Mouse (Mus musculus) MEL (cell line): Measurements from ENCODE around the gene 6030452D12Rik. TPM values are rescaled to one million over a fixed set of nuclear protein-coding genes. Genes with fewer than 3 reads are reported as not detected.

Experiments used
- DNase-seq: peaks from one replicate; pipeline ENCODE4 v3.0.0; 2011; ENCODE audit warnings: low read depth, low spot score
- H3K27ac ChIP-seq: 2 replicates; pipeline ENCODE4 v1.5.1; 2012; ENCODE audit warnings: low read depth, mild to moderate bottlenecking, control low read depth, low read length, moderate library complexity; ENCODE audit not compliant: control insufficient read depth
- H3K27me3 ChIP-seq, 2 experiments: fragments of 150-350 bp in 1 of 2; sonication (generic) in 1 of 2; 2 replicates each; pipeline ENCODE4 v1.6.1; 2012; ENCODE audit warnings: low read length in 2 of 2, mild to moderate bottlenecking in 2 of 2, improper control_type of control experiment in 1 of 2, moderate library complexity in 1 of 2; ENCODE audit not compliant: insufficient read depth in 2 of 2, control insufficient read depth in 1 of 2
- H3K36me3 ChIP-seq, 2 experiments: 2 replicates each; pipeline ENCODE4 v1.6.1; 2012 to 2014; ENCODE audit warnings: low read length in 2 of 2, improper control_type of control experiment in 1 of 2, inconsistent platforms in 1 of 2, mild to moderate bottlenecking in 1 of 2; ENCODE audit not compliant: insufficient read depth in 2 of 2, control insufficient read depth in 1 of 2
- H3K4me1 ChIP-seq, 2 experiments: fragments of 150-350 bp in 1 of 2; sonication (generic) in 1 of 2; 2 replicates each; pipeline ENCODE4 v1.6.1; 2012; ENCODE audit warnings: low read length in 2 of 2, improper control_type of control experiment in 1 of 2, mild to moderate bottlenecking in 1 of 2; ENCODE audit not compliant: insufficient read depth in 2 of 2, control insufficient read depth in 1 of 2
- H3K4me3 ChIP-seq, 2 experiments: fragments of 150-350 bp in 1 of 2; sonication (generic) in 1 of 2; 2 replicates each; pipeline ENCODE4 v1.5.1; 2012; ENCODE audit warnings: low read depth in 2 of 2, low read length in 2 of 2, mild to moderate bottlenecking in 2 of 2, moderate library complexity in 2 of 2, control low read depth in 1 of 2, improper control_type of control experiment in 1 of 2; ENCODE audit not compliant: control insufficient read depth in 1 of 2, insufficient read depth in 1 of 2
- H3K79me2 ChIP-seq: 2 replicates; pipeline ENCODE4 v1.6.1; 2012; ENCODE audit warnings: mild to moderate bottlenecking, low read length, moderate library complexity; ENCODE audit not compliant: control insufficient read depth, poor library complexity, insufficient read depth
- H3K9ac ChIP-seq: 2 replicates; pipeline ENCODE4 v1.6.1; 2012; ENCODE audit warnings: low read depth, mild to moderate bottlenecking, control low read depth, low read length, moderate library complexity; ENCODE audit not compliant: control insufficient read depth, poor library complexity, severe bottlenecking
- H3K9me3 ChIP-seq: fragments of 150-350 bp; sonication (generic); replicated peaks from 2 replicates; pipeline ENCODE4 v1.6.1; 2012; ENCODE audit warnings: mild to moderate bottlenecking, low read length, improper control_type of control experiment, moderate library complexity; ENCODE audit not compliant: insufficient read depth
- CHD1 ChIP-seq: IDR thresholded peaks from 2 replicates; pipeline ENCODE4 v1.6.1; 2012; ENCODE audit warnings: low read depth, mild to moderate bottlenecking, inconsistent platforms, low read length, improper control_type of control experiment
- EP300 ChIP-seq, 2 experiments: IDR thresholded peaks; 2 replicates each; pipeline ENCODE4 v1.6.1; 2011; ENCODE audit warnings: improper control_type of control experiment in 2 of 2, low read length in 2 of 2, low read depth in 1 of 2, mild to moderate bottlenecking in 1 of 2
- GABPA ChIP-seq: IDR thresholded peaks from 2 replicates; pipeline ENCODE4 v1.6.1; 2012; ENCODE audit warnings: low read depth, mild to moderate bottlenecking, inconsistent platforms, low read length, improper control_type of control experiment, moderate library complexity
- HCFC1 ChIP-seq: IDR thresholded peaks from 2 replicates; pipeline ENCODE4 v1.6.1; 2012; ENCODE audit warnings: low read depth, mild to moderate bottlenecking, inconsistent platforms, low read length, improper control_type of control experiment, moderate library complexity
- JUND ChIP-seq: IDR thresholded peaks from 2 replicates; pipeline ENCODE4 v1.6.1; 2011; ENCODE audit warnings: low read depth, mild to moderate bottlenecking, improper control_type of control experiment, low read length
- MAFK ChIP-seq: IDR thresholded peaks from 2 replicates; pipeline ENCODE4 v1.6.1; 2011; ENCODE audit warnings: low read depth, mild to moderate bottlenecking, low read length, improper control_type of control experiment, borderline replicate concordance
- MEF2A ChIP-seq: IDR thresholded peaks from 2 replicates; pipeline ENCODE4 v1.6.1; 2014; ENCODE audit warnings: low read depth, mild to moderate bottlenecking, inconsistent platforms, low read length, improper control_type of control experiment; ENCODE audit not compliant: poor library complexity, insufficient replicate concordance, severe bottlenecking; ENCODE audit errors: extremely low read depth
- MYC ChIP-seq: IDR thresholded peaks from 2 replicates; pipeline ENCODE4 v1.6.1; 2011; ENCODE audit warnings: low read depth, mild to moderate bottlenecking, low read length, improper control_type of control experiment, moderate library complexity
- NELFE ChIP-seq: IDR thresholded peaks from 2 replicates; pipeline ENCODE4 v1.6.1; 2011; ENCODE audit warnings: low read depth, low read length, improper control_type of control experiment
- NRF1 ChIP-seq: IDR thresholded peaks from 2 replicates; pipeline ENCODE4 v1.6.1; 2014; ENCODE audit warnings: low read depth, mild to moderate bottlenecking, inconsistent platforms, low read length, improper control_type of control experiment, moderate library complexity; ENCODE audit not compliant: poor library complexity, insufficient read depth, severe bottlenecking
- POLR2A ChIP-seq, 2 experiments: IDR thresholded peaks; 2 replicates each; pipeline ENCODE4 v1.6.1; 2011 to 2012; ENCODE audit warnings: low read length in 2 of 2, mild to moderate bottlenecking in 2 of 2, control low read depth in 1 of 2, improper control_type of control experiment in 1 of 2, low read depth in 1 of 2, moderate library complexity in 1 of 2; ENCODE audit not compliant: control insufficient read depth in 1 of 2, insufficient read depth in 1 of 2, poor library complexity in 1 of 2
- POLR2AphosphoS5 ChIP-seq: IDR thresholded peaks from 2 replicates; pipeline ENCODE4 v1.6.1; 2012; ENCODE audit warnings: low read depth, borderline replicate concordance, mild to moderate bottlenecking, inconsistent platforms, low read length, moderate library complexity, mixed read lengths
- SIN3A ChIP-seq: IDR thresholded peaks from 2 replicates; pipeline ENCODE4 v1.6.1; 2012; ENCODE audit warnings: low read length, improper control_type of control experiment, inconsistent platforms
- TAL1 ChIP-seq: IDR thresholded peaks from 2 replicates; pipeline ENCODE4 v1.6.1; 2012; ENCODE audit warnings: mild to moderate bottlenecking, inconsistent platforms, low read length, moderate library complexity, mixed read lengths
- TBP ChIP-seq: IDR thresholded peaks from 2 replicates; pipeline ENCODE4 v1.8.0; 2011; ENCODE audit warnings: low read depth, low read length, improper control_type of control experiment
- ZKSCAN1 ChIP-seq: IDR thresholded peaks from 2 replicates; pipeline ENCODE4 v1.6.1; 2012; ENCODE audit warnings: low read depth, mild to moderate bottlenecking, inconsistent platforms, low read length, improper control_type of control experiment, moderate library complexity
- polyA plus RNA-seq, 2 experiments: library from polyadenylated mRNA; stranded (reverse) in 1 of 2; unstranded in 1 of 2; fragments of >175 nt in 1 of 2; fragments of >200 nt in 1 of 2; gene quantifications; 2 replicates each; pipeline versions ENCODE4 v1.2.1 to v1.2.4; 2012; ENCODE audit warnings: low replicate concordance in 2 of 2, low read depth in 1 of 2; ENCODE audit not compliant: insufficient read length in 2 of 2, insufficient read depth in 1 of 2, missing spikeins in 1 of 2
- total RNA-seq: library from RNA; depleted of rRNA; stranded (reverse); fragments of 300-350 nt; gene quantifications from 2 replicates; pipeline ENCODE4 v1.2.3, GENCODE M21; 2012; rRNA removed

The 6030452D12Rik gene
- total RNA-seq = not detected in 2 replicates
- not detected for polyA plus RNA-seq

- H3K79me2 ChIP-seq = no peaks in the 10 kb centered on the region
- no peaks in the 10 kb centered on the region for H3K4me1 ChIP-seq
- no peak for TF ChIP-seq SIN3A
- TF ChIP-seq ZKSCAN1 = no peak
- H3K9ac ChIP-seq = no peak within 1 kb of the TSS
- no peak for DNase-seq
- H3K36me3 ChIP-seq = no peaks in the 10 kb centered on the region
- H3K4me3 ChIP-seq = no peak within 1 kb of the TSS
- H3K27me3 ChIP-seq = no peaks in the 10 kb centered on the region
- H3K27ac ChIP-seq = no peak within 1 kb of the TSS
- H3K9me3 ChIP-seq = no peaks in the 10 kb centered on the region
Observed at GRCm38 (mm10) chr8:106500018-106500685, at the start of gene 6030452D12Rik. Gene 6030452D12Rik (plus strand): TSS chr8:106500522.

DNA sequence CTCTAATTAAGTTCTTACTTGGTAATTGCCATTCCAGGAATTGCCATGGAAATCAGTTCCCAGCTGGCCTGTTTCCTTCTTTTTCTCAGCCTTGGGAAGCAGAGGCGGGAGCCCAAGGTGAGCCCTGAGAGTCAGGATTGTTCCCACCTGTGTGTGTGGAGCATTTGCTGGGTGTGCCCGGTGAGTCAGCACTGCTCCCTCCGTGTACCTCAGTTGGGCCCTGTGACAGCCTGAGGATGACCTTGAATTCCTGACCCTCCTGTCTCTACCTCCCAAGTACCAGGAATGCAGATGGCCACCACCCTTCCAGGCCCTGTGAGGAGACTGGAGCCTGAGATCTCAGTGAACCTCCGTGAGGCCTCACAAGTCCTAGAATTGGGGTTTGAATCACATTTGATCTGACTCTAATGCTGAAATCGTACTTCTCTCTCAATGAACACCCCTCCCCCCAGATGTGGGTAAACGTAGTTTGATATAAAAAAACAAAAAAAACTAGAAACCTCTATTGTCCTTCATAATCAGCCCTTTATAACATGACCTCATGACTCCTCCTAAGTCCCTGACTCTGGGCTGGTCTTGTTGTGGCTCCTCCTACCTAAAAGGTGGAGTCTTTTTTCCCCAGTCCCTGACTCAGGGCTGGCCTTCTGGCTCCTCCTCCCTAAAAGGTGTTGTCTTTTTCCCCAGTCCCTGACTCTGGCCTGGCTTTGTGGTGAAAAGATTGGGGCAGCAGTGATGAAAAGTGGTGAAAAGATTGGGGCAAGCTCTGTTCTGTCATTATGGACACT is 48.8 kb upstream of the 6030452D12Rik start:
- no peak for DNase-seq
- H3K4me3 ChIP-seq = no peak overlapping the region
- no peak overlapping the region for H3K27ac ChIP-seq
- H3K9ac ChIP-seq = no peak overlapping the region
- no peaks in the 10 kb centered on the region for H3K4me1 ChIP-seq
- no peaks in the 10 kb centered on the region for H3K79me2 ChIP-seq
- TF ChIP-seq MEF2A = no peak
- no peak for TF ChIP-seq NELFE
- no peak for TF ChIP-seq NRF1
- no peak for TF ChIP-seq GABPA
- no peak for TF ChIP-seq EP300 (IDR thresholded peaks at IDR 0.05; ENCODE audit: low read depth in 1 of 2, low read length in 2 of 2)
- no peak for TF ChIP-seq TAL1
- no peak for TF ChIP-seq HCFC1
- no peak for TF ChIP-seq POLR2A (IDR thresholded peaks at IDR 0.05; ENCODE audit: control insufficient read depth in 1 of 2, insufficient read depth in 1 of 2, low read depth in 1 of 2, low read length in 2 of 2, poor library complexity in 1 of 2)
- TF ChIP-seq MYC = no peak
- TF ChIP-seq POLR2AphosphoS5 = no peak
- no peak for TF ChIP-seq JUND
- TF ChIP-seq TBP = no peak
- no peak for TF ChIP-seq MAFK
- TF ChIP-seq CHD1 = no peak
- H3K27me3 ChIP-seq = peaks cover 0 to 1% of the 10 kb centered on the region in 2 experiments; a peak in 1 of 4 replicates
- H3K36me3 ChIP-seq = no peaks in the 10 kb centered on the region
- H3K9me3 ChIP-seq = no peaks in the 10 kb centered on the region
